Mouse (Mus musculus) embryonic fibroblast, embryonic 13.5 days (primary cell): ENCODE results near the gene Elovl2.

ENCODE experiments used
- CTCF ChIP-seq: IDR thresholded peaks from 2 replicates; pipeline ENCODE4 v1.5.1; 2011; ENCODE audit warnings: mild to moderate bottlenecking, control low read depth, low read length, moderate library complexity, borderline replicate concordance; ENCODE audit not compliant: insufficient read depth
- POLR2A ChIP-seq: IDR thresholded peaks from 2 replicates; pipeline ENCODE4 v1.6.1; 2011; ENCODE audit warnings: low read depth, mild to moderate bottlenecking, control low read depth, low read length, moderate library complexity

GRCm38 (mm10) chr13:41252141-41252540 lies 31.9 kb upstream of the Elovl2 start:
- TF ChIP-seq POLR2A: no peak
- no peak for TF ChIP-seq CTCF
